ENCODE assay signal across 26 mouse cellular contexts in the genomic region with DNA sequence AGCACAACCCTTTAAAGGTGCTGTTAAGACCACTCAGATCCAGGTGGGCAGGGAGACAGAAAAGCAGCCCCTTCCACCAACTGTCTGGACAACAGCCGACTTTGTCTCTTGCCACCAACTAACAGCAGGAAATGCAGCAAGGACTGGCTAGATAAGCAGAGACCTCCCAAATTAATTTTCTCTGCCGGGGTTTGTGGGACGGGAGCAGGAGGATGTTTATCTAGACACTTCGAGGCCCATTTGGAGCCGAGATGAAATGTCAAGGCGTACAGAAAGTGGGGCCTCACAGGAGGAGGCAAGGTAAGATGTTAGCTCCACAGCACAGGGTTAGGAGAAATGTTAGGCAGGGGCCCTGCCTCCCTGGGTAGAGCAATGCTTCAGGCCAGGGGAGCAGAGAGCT. TPM values are rescaled to one million over a fixed set of nuclear protein-coding genes. Genes with fewer than 3 reads are reported as not detected.
DNase-seq lines count a peak whose midpoint lies in the region; ATAC-seq lines count a peak whose summit lies in the region.
"Had no signal": no experiment of that assay in that cellular context is flagged by ENCODE, and none has a peak within 500 bp of the region (broad histone marks: within the 10 kb centered on the region; RNA-seq: fewer than 3 reads in every experiment).

No protein-coding gene starts in this region.

- H3K4me3 ChIP-seq in heart, embryonic 11.5 days (ENCODE audit: low read depth, low read length) = no peak overlapping the region
- H3K4me3 ChIP-seq in lung, embryonic 15.5 days = no peak overlapping the region
- H3K4me3 ChIP-seq in embryonic facial prominence, embryonic 13.5 days = no peak overlapping the region
- no peak overlapping the region for H3K4me3 ChIP-seq in liver, embryonic 15.5 days (replicated peaks)
- no peak overlapping the region for H3K4me3 ChIP-seq in kidney, embryonic 15.5 days (replicated peaks)
- H3K4me3 ChIP-seq: forebrain, embryonic 10.5 days; gastrocnemius, adult 2 months; heart, adult 2 months; hindbrain, embryonic 12.5 days; left cerebral cortex, adult 2 months; limb, embryonic 13.5 days; midbrain, embryonic 12.5 days; myocyte; neural tube, embryonic 12.5 days had no signal

- peak overlapping the region; percentile 22; the same call in 1 of the 2 replicates for H3K9ac ChIP-seq in heart, embryonic 11.5 days (ENCODE audit: low read depth, low read length)
- H3K9ac ChIP-seq in lung, embryonic 15.5 days = no peak overlapping the region
- 0 out of 2 replicates have a peak overlapping the region, but pooled peaks have one; percentile 4 for H3K9ac ChIP-seq in embryonic facial prominence, embryonic 13.5 days
- no peak overlapping the region for H3K9ac ChIP-seq in liver, embryonic 15.5 days
- H3K9ac ChIP-seq in kidney, embryonic 15.5 days = no peak overlapping the region
- H3K9ac ChIP-seq: hindbrain, embryonic 12.5 days; limb, embryonic 13.5 days; midbrain, embryonic 12.5 days; neural tube, embryonic 12.5 days had no signal

- 9% methylated on average over 6 of the region's 6 CpGs for WGBS in heart, embryonic 11.5 days (ENCODE audit: insufficient replicate concordance)
- WGBS in lung, embryonic 15.5 days = 7% methylated on average over 6 of the region's 6 CpGs
- 48% methylated on average over 6 of the region's 6 CpGs for WGBS in embryonic facial prominence, embryonic 13.5 days
- 11% methylated on average over 6 of the region's 6 CpGs for WGBS in liver, embryonic 15.5 days (ENCODE audit: insufficient replicate concordance)
- WGBS in kidney, embryonic 15.5 days = 15% methylated on average over 6 of the region's 6 CpGs

- no peak for ATAC-seq in heart, embryonic 11.5 days (replicated peaks; ENCODE audit: insufficient number of reproducible peaks, low FRiP score, low TSS enrichment)
- ATAC-seq in lung, embryonic 15.5 days (ENCODE audit: borderline replicate concordance, extremely low read depth, low FRiP score, low TSS enrichment) = no peak
- no peak for ATAC-seq in embryonic facial prominence, embryonic 13.5 days (ENCODE audit: insufficient number of reproducible peaks, insufficient read depth, low FRiP score, low TSS enrichment, low read depth)
- ATAC-seq in liver, embryonic 15.5 days (ENCODE audit: insufficient read depth) = peak; percentile 56
- ATAC-seq in kidney, embryonic 15.5 days (replicated peaks; ENCODE audit: low FRiP score) = no peak
- ATAC-seq: forebrain, embryonic 16.5 days; hindbrain, postnatal 0 days; Patski had no signal

- H3K36me3 ChIP-seq in heart, embryonic 11.5 days (ENCODE audit: control insufficient read depth, insufficient read depth, low read length) = no peaks in the 10 kb centered on the region
- no peaks in the 10 kb centered on the region for H3K36me3 ChIP-seq in lung, embryonic 15.5 days
- H3K36me3 ChIP-seq in embryonic facial prominence, embryonic 13.5 days = no peaks in the 10 kb centered on the region
- no peaks in the 10 kb centered on the region for H3K36me3 ChIP-seq in liver, embryonic 15.5 days (replicated peaks)
- no peaks in the 10 kb centered on the region for H3K36me3 ChIP-seq in kidney, embryonic 15.5 days
- H3K36me3 ChIP-seq: forebrain, embryonic 10.5 days; hindbrain, embryonic 12.5 days; limb, embryonic 13.5 days; midbrain, embryonic 12.5 days; neural tube, embryonic 12.5 days had no signal

- H3K27me3 ChIP-seq in heart, embryonic 11.5 days (ENCODE audit: control insufficient read depth, insufficient read depth, low read length) = no peaks in the 10 kb centered on the region
- H3K27me3 ChIP-seq in lung, embryonic 15.5 days = no peaks in the 10 kb centered on the region
- no peaks in the 10 kb centered on the region for H3K27me3 ChIP-seq in embryonic facial prominence, embryonic 13.5 days
- H3K27me3 ChIP-seq in liver, embryonic 15.5 days = no peaks in the 10 kb centered on the region; the same call in 1 of the 2 replicates
- H3K27me3 ChIP-seq in kidney, embryonic 15.5 days = no peaks in the 10 kb centered on the region
- H3K27me3 ChIP-seq: limb, embryonic 13.5 days; neural tube, embryonic 12.5 days; Patski had no signal

- H3K9me3 ChIP-seq in heart, embryonic 11.5 days (replicated peaks; ENCODE audit: control insufficient read depth, low read length) = no peaks in the 10 kb centered on the region
- no peaks in the 10 kb centered on the region for H3K9me3 ChIP-seq in lung, embryonic 15.5 days
- no peaks in the 10 kb centered on the region for H3K9me3 ChIP-seq in embryonic facial prominence, embryonic 13.5 days
- no peaks in the 10 kb centered on the region for H3K9me3 ChIP-seq in liver, embryonic 15.5 days (replicated peaks)
- H3K9me3 ChIP-seq in kidney, embryonic 15.5 days (replicated peaks) = no peaks in the 10 kb centered on the region
- H3K9me3 ChIP-seq: forebrain, embryonic 10.5 days; G1E; hindbrain, embryonic 12.5 days; limb, embryonic 13.5 days; midbrain, embryonic 12.5 days; neural tube, embryonic 12.5 days had no signal

- no peak overlapping the region for H3K4me2 ChIP-seq in heart, embryonic 11.5 days
- no peak overlapping the region for H3K4me2 ChIP-seq in lung, embryonic 15.5 days
- H3K4me2 ChIP-seq in embryonic facial prominence, embryonic 13.5 days = no peak overlapping the region
- H3K4me2 ChIP-seq in liver, embryonic 15.5 days = peak overlapping the region; percentile 25
- H3K4me2 ChIP-seq in kidney, embryonic 15.5 days = no peak overlapping the region
- H3K4me2 ChIP-seq: hindbrain, embryonic 12.5 days; limb, embryonic 13.5 days; midbrain, embryonic 12.5 days; neural tube, embryonic 12.5 days had no signal

- no peak overlapping the region for H3K27ac ChIP-seq in heart, embryonic 11.5 days (ENCODE audit: low read depth, low read length)
- H3K27ac ChIP-seq in lung, embryonic 15.5 days = 0 out of 2 replicates have a peak overlapping the region, but pooled peaks have one; percentile 5
- no peak overlapping the region for H3K27ac ChIP-seq in embryonic facial prominence, embryonic 13.5 days
- peak overlapping the region; percentile 48 for H3K27ac ChIP-seq in liver, embryonic 15.5 days (replicated peaks)
- no peak overlapping the region for H3K27ac ChIP-seq in kidney, embryonic 15.5 days
- H3K27ac ChIP-seq: forebrain, embryonic 10.5 days; heart, adult 2 months; hindbrain, embryonic 12.5 days; hindbrain, postnatal 0 days; left cerebral cortex, adult 2 months; limb, embryonic 13.5 days; macrophage; midbrain, embryonic 12.5 days; neural tube, embryonic 12.5 days; stomach, postnatal 0 days had no signal

- intact Hi-C loops in heart, postnatal 36 days (cut with DNase I) = no loop called here

- DNase-seq in heart, postnatal 36 days = no peak
- DNase-seq in lung, postnatal 36 days = no peak
- DNase-seq in cerebellum, postnatal 36 days = no peak
- DNase-seq: cerebellum, adult 9-10 months; kidney, adult 11 months; right cerebral cortex, postnatal 4 days had no signal

- peaks cover 10% of the 10 kb centered on the region for H3K4me1 ChIP-seq in heart, embryonic 11.5 days (ENCODE audit: control insufficient read depth, insufficient read depth, low read length)
- H3K4me1 ChIP-seq in lung, embryonic 15.5 days = peaks cover 34% of the 10 kb centered on the region
- 0 out of 2 replicates have a peak, but pooled peaks cover 3% of the 10 kb centered on the region for H3K4me1 ChIP-seq in embryonic facial prominence, embryonic 13.5 days
- peaks cover 20% of the 10 kb centered on the region for H3K4me1 ChIP-seq in liver, embryonic 15.5 days (replicated peaks)
- H3K4me1 ChIP-seq in kidney, embryonic 15.5 days = peaks cover 32% of the 10 kb centered on the region
- H3K4me1 ChIP-seq: forebrain, embryonic 10.5 days; hindbrain, embryonic 12.5 days; limb, embryonic 13.5 days; midbrain, embryonic 12.5 days; neural tube, embryonic 12.5 days had no signal

RNA-seq across cellular contexts. Expression of a gene that starts 8.4 kb away (rescaled TPM):
- polyA plus RNA-seq in heart, embryonic 11.5 days (2014; fragmentation: Nextera tagmentation; extraction: Ambion mirVana) = 4.9 and 7.4 TPM in 2 replicates
- 100 to 1,000 TPM; 203 to 277 TPM for total RNA-seq in heart, postnatal 36 days (2021)
- polyA plus RNA-seq in lung, embryonic 15.5 days (2015; fragmentation: Nextera tagmentation; extraction: Ambion mirVana) = 5.1 and 6.2 TPM in 2 replicates
- polyA plus RNA-seq in embryonic facial prominence, embryonic 13.5 days (2015; fragmentation: Nextera tagmentation; extraction: Ambion mirVana) = 5.5 and 7.0 TPM in 2 replicates
- 1.2 and 1.4 TPM in 2 replicates for polyA plus RNA-seq in liver, embryonic 15.5 days (2015; fragmentation: Nextera tagmentation; extraction: Ambion mirVana)
- 5.9 and 6.6 TPM in 2 replicates for polyA plus RNA-seq in kidney, embryonic 15.5 days (2015; fragmentation: Nextera tagmentation; extraction: Ambion mirVana)

Comparison
In these comparisons a context has a peak if more than half of its experiments do, and no peak if none do; other contexts are left out.
1. H3K27ac ChIP-seq: peak in lung, embryonic 15.5 days (single experiment) and liver, embryonic 15.5 days (single experiment); none in heart, embryonic 11.5 days (single experiment), embryonic facial prominence, embryonic 13.5 days (single experiment) and kidney, embryonic 15.5 days (single experiment).
2. H3K9ac ChIP-seq: peak in heart, embryonic 11.5 days (single experiment) and embryonic facial prominence, embryonic 13.5 days (single experiment); none in lung, embryonic 15.5 days (single experiment), liver, embryonic 15.5 days (single experiment) and kidney, embryonic 15.5 days (single experiment).